Mouse (Mus musculus) CH12.LX (cell line): Measurements from ENCODE around the gene Kcnrg. TPM values are rescaled to one million over a fixed set of nuclear protein-coding genes. Genes with fewer than 3 reads are reported as not detected.
A peak's percentile ranks its signal among the peaks of the same experiment; 100 is the strongest.

Source experiments
- DNase-seq: peaks from one replicate; pipeline ENCODE4 v3.0.0-alpha.2; 2013; ENCODE audit errors: extremely low read depth
- H3K27ac ChIP-seq: 2 replicates; pipeline ENCODE4 v1.5.1; 2012; ENCODE audit warnings: low read depth, mild to moderate bottlenecking, control low read depth, moderate library complexity; ENCODE audit not compliant: insufficient read depth
- H3K27me3 ChIP-seq: replicated peaks from 2 replicates; pipeline ENCODE3; 2012; ENCODE audit warnings: inconsistent platforms
- H3K36me3 ChIP-seq, 2 experiments: replicated peaks in 1 of 2; 2 replicates each; pipeline versions ENCODE3 to v1.6.1; 2012; ENCODE audit warnings: inconsistent platforms in 1 of 2, low read length in 1 of 2, mild to moderate bottlenecking in 1 of 2, mixed read lengths in 1 of 2, moderate library complexity in 1 of 2; ENCODE audit not compliant: control insufficient read depth in 1 of 2, insufficient read depth in 1 of 2
- H3K4me1 ChIP-seq, 2 experiments: 2 replicates each; pipeline ENCODE4 v1.6.1; 2012; ENCODE audit warnings: inconsistent platforms in 1 of 2, moderate library complexity in 1 of 2; ENCODE audit not compliant: insufficient read depth in 2 of 2, control insufficient read depth in 1 of 2
- H3K4me2 ChIP-seq: 2 replicates; pipeline ENCODE4 v1.6.1; 2012; ENCODE audit warnings: low read depth, mild to moderate bottlenecking, control low read depth; ENCODE audit not compliant: poor library complexity, insufficient read depth, severe bottlenecking
- H3K4me3 ChIP-seq, 3 experiments: fragments of 150-350 bp in 1 of 3; sonication (generic) in 1 of 3; replicated peaks in 1 of 3; 2 replicates each; pipeline versions ENCODE3 to v1.5.1; 2011 to 2012; ENCODE audit warnings: low read depth in 2 of 3, low read length in 2 of 3, mild to moderate bottlenecking in 2 of 3, moderate library complexity in 2 of 3, control low read depth in 1 of 3, improper control_type of control experiment in 1 of 3, inconsistent platforms in 1 of 3, mixed read lengths in 1 of 3; ENCODE audit not compliant: poor library complexity in 1 of 3
- H3K79me2 ChIP-seq: replicated peaks from 2 replicates; pipeline ENCODE4 v1.6.1; 2012; ENCODE audit warnings: mild to moderate bottlenecking, moderate library complexity; ENCODE audit not compliant: control insufficient read depth, poor library complexity, insufficient read depth, severe bottlenecking; ENCODE audit errors: extremely low read depth
- H3K9ac ChIP-seq: 2 replicates; pipeline ENCODE4 v1.6.1; 2012; ENCODE audit warnings: low read depth, mild to moderate bottlenecking, control low read depth, moderate library complexity; ENCODE audit not compliant: insufficient read depth
- H3K9me3 ChIP-seq: replicated peaks from 2 replicates; pipeline ENCODE3; 2012; ENCODE audit warnings: low read length, inconsistent platforms, mixed read lengths
- EP300 ChIP-seq: IDR thresholded peaks from 2 replicates; pipeline ENCODE4 v1.6.1; 2011; ENCODE audit warnings: low read length, improper control_type of control experiment
- IRF4 ChIP-seq: IDR thresholded peaks from 2 replicates; pipeline ENCODE4 v1.6.1; 2014; ENCODE audit warnings: low read depth, mild to moderate bottlenecking, inconsistent platforms, low read length, improper control_type of control experiment
- MAFK ChIP-seq: IDR thresholded peaks from 2 replicates; pipeline ENCODE4 v1.6.1; 2011; ENCODE audit warnings: low read length, improper control_type of control experiment; ENCODE audit not compliant: insufficient replicate concordance
- MEF2A ChIP-seq: IDR thresholded peaks from 2 replicates; pipeline ENCODE4 v1.6.1; 2014; ENCODE audit warnings: low read depth, mild to moderate bottlenecking, inconsistent platforms, low read length, improper control_type of control experiment, borderline replicate concordance
- MXI1 ChIP-seq: IDR thresholded peaks from 2 replicates; pipeline ENCODE4 v1.6.1; 2011; ENCODE audit warnings: mild to moderate bottlenecking, low read depth, low read length, improper control_type of control experiment
- POLR2A ChIP-seq: IDR thresholded peaks from 2 replicates; pipeline ENCODE4 v1.6.1; 2011; ENCODE audit warnings: low read depth, mild to moderate bottlenecking, improper control_type of control experiment, low read length
- RAD21 ChIP-seq: IDR thresholded peaks from 2 replicates; pipeline ENCODE4 v1.6.1; 2011; ENCODE audit warnings: low read depth, mild to moderate bottlenecking, low read length, improper control_type of control experiment, moderate library complexity
- RCOR1 ChIP-seq: conservative IDR thresholded peaks from 2 replicates; pipeline ENCODE4 v1.6.1; 2012; ENCODE audit warnings: low read depth, mild to moderate bottlenecking, inconsistent platforms, low read length, improper control_type of control experiment
- TBP ChIP-seq: conservative IDR thresholded peaks from 2 replicates; pipeline ENCODE4 v1.6.1; 2011; ENCODE audit warnings: low read depth, low read length, improper control_type of control experiment
- UBTF ChIP-seq: IDR thresholded peaks from 2 replicates; pipeline ENCODE4 v1.6.1; 2012; ENCODE audit warnings: low read depth, mild to moderate bottlenecking, inconsistent platforms, low read length, improper control_type of control experiment, moderate library complexity
- USF1 ChIP-seq: IDR thresholded peaks from 2 replicates; pipeline ENCODE4 v1.6.1; 2014; ENCODE audit warnings: low read depth, mild to moderate bottlenecking, inconsistent platforms, low read length, improper control_type of control experiment
- ZNF384 ChIP-seq: IDR thresholded peaks from 2 replicates; pipeline ENCODE4 v1.6.1; 2012; ENCODE audit warnings: low read depth, low read length, improper control_type of control experiment, inconsistent platforms
- dilution Hi-C: fragments of 300-500 bp; cut with MboI; formaldehyde crosslinking; loops from 2 replicates; pipeline ENCODE4 v1.14.3; 2020; ENCODE audit warnings: low sequenced_read_pairs; ENCODE audit not compliant: extremely low pct_unique_long_range_greater_than_20kb, extremely low pct_ligation_motif_present
- in situ Hi-C: fragments of 300-500 bp; cut with MboI; formaldehyde crosslinking; loops from 3 replicates; pipeline ENCODE4 v1.14.3; 2019; ENCODE audit warnings: low sequenced_read_pairs, low pct_ligation_motif_present, low pct_unique_long_range_greater_than_20kb, mixed read lengths
- polyA plus RNA-seq: library from polyadenylated mRNA; unstranded; fragments of >175 nt; gene quantifications from 2 replicates; pipeline ENCODE4 v1.2.1, GENCODE M21; 2012; ENCODE audit warnings: low read depth; ENCODE audit not compliant: insufficient read length
- total RNA-seq, 2 experiments: library from RNA; depleted of rRNA; stranded (reverse); fragments of 300-350 nt in 1 of 2; fragments of >200 nt in 1 of 2; gene quantifications; 2 replicates each; pipeline ENCODE4 v1.2.3; 2012 to 2014

Gene Kcnrg
- total and polyA plus RNA-seq, 3 experiments: 0.12 to 0.13 TPM; not detected in 1

DNA sequence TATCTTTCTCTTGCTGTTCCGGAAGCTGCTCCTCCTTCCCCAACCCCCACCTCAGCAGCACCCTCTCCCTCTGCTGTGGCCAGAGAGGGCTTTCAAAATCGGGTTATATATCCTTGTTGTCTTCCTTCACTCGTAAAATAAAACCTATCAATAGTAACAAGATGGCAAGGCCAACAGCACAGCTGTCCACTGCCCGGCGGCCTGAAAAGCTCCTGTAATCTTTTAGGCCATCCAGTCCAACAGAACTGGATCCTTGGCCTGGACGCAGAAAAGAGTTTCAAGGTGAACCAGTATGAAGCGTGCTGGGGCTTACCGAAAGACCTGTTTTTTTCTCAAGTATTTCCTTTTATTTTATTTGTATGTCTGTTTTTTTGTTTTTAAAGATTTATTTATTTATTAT lies 31.3 kb upstream of the Kcnrg start:
- H3K4me2 ChIP-seq: no peak overlapping the region
- in situ Hi-C loops: no loop called here

DNA sequence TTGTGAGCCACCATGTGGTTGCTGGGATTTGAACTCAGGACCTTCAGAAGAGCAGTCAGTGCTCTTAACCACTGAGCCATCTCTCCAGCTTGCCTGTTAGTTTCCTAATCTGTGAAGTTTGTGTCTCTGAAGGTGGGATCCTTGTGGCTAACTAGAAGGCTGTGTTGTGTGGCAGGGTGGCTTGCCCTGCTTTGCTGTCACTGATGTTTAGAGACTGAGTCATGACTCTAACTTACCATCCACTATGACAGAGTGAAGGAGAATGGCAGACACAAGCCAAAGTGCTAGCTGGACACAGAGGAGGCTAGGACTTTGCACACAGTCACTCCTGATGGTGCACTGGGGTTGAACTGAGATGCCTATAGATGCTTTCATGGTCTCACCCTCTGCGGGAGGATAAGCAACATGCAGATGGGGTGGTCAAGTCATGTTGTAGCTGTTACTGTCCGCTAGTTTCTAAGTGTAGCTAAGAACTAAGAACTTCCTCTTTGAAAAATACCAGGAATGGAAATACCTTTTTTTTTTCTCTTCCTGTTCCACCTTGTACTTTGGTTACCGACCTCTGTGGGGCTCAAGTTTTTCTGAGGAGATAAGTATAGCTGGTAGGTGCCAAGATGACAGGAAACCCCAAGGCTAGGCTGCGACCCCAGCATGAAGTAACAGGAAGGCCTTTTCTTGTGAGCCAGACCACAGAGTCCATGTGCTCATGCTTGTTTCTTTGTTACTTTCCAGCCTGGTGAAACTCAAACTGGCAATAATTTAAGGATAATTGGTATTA lies 17.8 kb upstream of the Kcnrg start:
- no peaks in the 10 kb centered on the region for H3K79me2 ChIP-seq
- H3K9me3 ChIP-seq: no peaks in the 10 kb centered on the region
- peak; percentile 33 for DNase-seq
- H3K4me3 ChIP-seq: no peak overlapping the region
- no peak overlapping the region for H3K27ac ChIP-seq
- no peaks in the 10 kb centered on the region for H3K36me3 ChIP-seq
- peaks cover 4 to 9% of the 10 kb centered on the region in 2 experiments; a peak in 3 of 4 replicates for H3K4me1 ChIP-seq
- no peak overlapping the region for H3K9ac ChIP-seq
- no peak overlapping the region for H3K4me2 ChIP-seq
- peak; percentile 79 for TF ChIP-seq ZNF384
- no peak for TF ChIP-seq MEF2A
- TF ChIP-seq MXI1: no peak
- no peak for TF ChIP-seq POLR2A
- no peak for TF ChIP-seq MAFK
- dilution Hi-C loops (no loop called here), in situ Hi-C loops (no loop called here)
- H3K27me3 ChIP-seq: no peaks in the 10 kb centered on the region

More for the DNA sequence above, 31.3 kb upstream of the Kcnrg start:
- no peaks in the 10 kb centered on the region for H3K79me2 ChIP-seq
- DNase-seq: no peak
- H3K9ac ChIP-seq: no peak overlapping the region
- no peaks in the 10 kb centered on the region for H3K27me3 ChIP-seq
- no peaks in the 10 kb centered on the region for H3K36me3 ChIP-seq
- TF ChIP-seq RAD21: no peak
- no peak for TF ChIP-seq UBTF
- TF ChIP-seq IRF4: no peak
- no peak for TF ChIP-seq USF1
- TF ChIP-seq, all 38 proteins: peak for 0
- Histone ChIP-seq H3K27ac (no peak overlapping the region), H3K4me3 (no peak overlapping the region), H3K9me3 (no peaks in the 10 kb centered on the region), H3K4me1 (0 out of 4 replicates have a peak, but pooled peaks cover 0 to 2% of the 10 kb centered on the region in 2 experiments)
- dilution Hi-C loops: no loop called here

DNA sequence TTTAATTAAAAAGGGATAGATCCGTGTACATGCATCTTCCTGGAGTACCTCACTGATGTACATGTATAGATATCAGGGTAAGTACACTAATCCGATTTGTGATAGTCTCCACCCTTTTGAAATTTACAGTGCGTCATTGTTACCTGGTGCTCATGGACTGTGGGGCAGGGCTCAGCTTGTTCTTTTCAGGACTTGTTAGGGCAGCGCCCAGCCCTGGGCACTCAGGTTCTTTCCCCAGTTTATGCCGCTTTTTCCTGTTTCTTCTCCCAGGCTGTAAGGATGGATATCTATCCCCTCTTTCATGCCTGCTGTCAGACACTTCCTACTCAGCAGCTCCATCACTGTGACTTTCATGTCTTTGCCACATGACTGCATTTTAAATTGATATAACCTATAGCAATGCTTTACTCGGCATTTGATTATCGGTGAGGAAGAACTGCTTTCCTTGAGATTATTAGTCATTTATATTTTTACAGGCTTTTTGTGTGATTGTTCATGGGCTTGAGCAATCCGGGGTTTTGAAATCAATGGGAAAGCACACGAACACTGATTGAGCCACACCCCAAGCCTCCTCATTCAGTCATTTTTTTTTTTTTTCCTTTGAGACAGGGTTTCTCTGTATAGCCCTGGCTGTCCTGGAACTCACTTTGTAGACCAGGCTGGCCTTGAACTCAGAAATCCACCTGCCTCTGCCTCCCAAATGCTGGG lies 10.4 kb upstream of the Kcnrg start:
- H3K27ac ChIP-seq: no peak overlapping the region
- H3K27me3 ChIP-seq: no peaks in the 10 kb centered on the region
- TF ChIP-seq TBP (no peak), ZNF384 (no peak), EP300 (no peak), RAD21 (no peak), IRF4 (no peak), USF1 (no peak), RCOR1 (no peak)

More for the DNA sequence above, 10.4 kb upstream of the Kcnrg start:
- DNase-seq: no peak
- no peaks in the 10 kb centered on the region for H3K9me3 ChIP-seq
- H3K79me2 ChIP-seq: no peaks in the 10 kb centered on the region
- H3K4me3 ChIP-seq: no peak overlapping the region
- dilution Hi-C loops: no loop called here
- H3K36me3 ChIP-seq: peaks cover 0 to 9% of the 10 kb centered on the region in 2 experiments
- H3K9ac ChIP-seq: no peak overlapping the region
- H3K4me2 ChIP-seq: no peak overlapping the region
- in situ Hi-C loops: no loop called here
- H3K4me1 ChIP-seq: peaks cover 5 to 7% of the 10 kb centered on the region in 2 experiments; a peak in 2 of 4 replicates
